Mouse (Mus musculus) forebrain, embryonic 16.5 days (tissue): ENCODE data around the gene Psmb10. TPM values are rescaled to one million over a fixed set of nuclear protein-coding genes. Genes with fewer than 3 reads are reported as not detected.

Experiments used
- ATAC-seq: fragments of 200-750 bp; cut with Nextera tagmentation; 2 replicates; pipeline ENCODE4 v1.8.0; 2017; ENCODE audit warnings: mild to moderate bottlenecking, moderate library complexity
- H3K27ac ChIP-seq: fragments of 300-500 bp; sonication (generic); 2 replicates; pipeline ENCODE4 v1.5.1; 2014; ENCODE audit warnings: low read length, control low read depth
- H3K27me3 ChIP-seq: fragments of 300-500 bp; sonication (generic); replicated peaks from 2 replicates; pipeline ENCODE4 v1.6.1; 2014; ENCODE audit warnings: low read length; ENCODE audit not compliant: control insufficient read depth, insufficient read depth
- H3K36me3 ChIP-seq: fragments of 300-500 bp; sonication (generic); 2 replicates; pipeline ENCODE4 v1.6.1; 2014; ENCODE audit not compliant: control insufficient read depth, insufficient read depth
- H3K4me1 ChIP-seq: fragments of 300-500 bp; sonication (generic); replicated peaks from 2 replicates; pipeline ENCODE4 v1.6.1; 2014; ENCODE audit warnings: low read length; ENCODE audit not compliant: control insufficient read depth, insufficient read depth
- H3K4me2 ChIP-seq: fragments of 300-500 bp; sonication (generic); 2 replicates; pipeline ENCODE4 v1.6.1; 2014; ENCODE audit warnings: mild to moderate bottlenecking, low read length, control low read depth
- H3K4me3 ChIP-seq: fragments of 300-500 bp; sonication (generic); replicated peaks from 2 replicates; pipeline ENCODE4 v1.5.1; 2014; ENCODE audit warnings: mild to moderate bottlenecking, low read length, control low read depth
- H3K9ac ChIP-seq: fragments of 300-500 bp; sonication (generic); replicated peaks from 2 replicates; pipeline ENCODE4 v1.6.1; 2014; ENCODE audit warnings: low read depth, low read length, control low read depth
- H3K9me3 ChIP-seq: fragments of 300-500 bp; sonication (generic); 2 replicates; pipeline ENCODE4 v1.6.1; 2016; ENCODE audit warnings: low read length; ENCODE audit not compliant: control insufficient read depth
- WGBS: fragments of 180-500 bp; shearing (Covaris S2); extraction: QIAGEN DNeasy Blood & Tissue Kit; methylation state at CpG from one replicate; pipeline ENCODE4 v1.1.7; 2014; 5-methylcytosine and 5-hydroxymethylcytosine counted together
- polyA plus RNA-seq: library from polyadenylated mRNA; unstranded; fragments of >200 nt; fragmentation: Nextera tagmentation; extraction: Ambion mirVana; gene quantifications from 2 replicates; pipeline ENCODE4 v1.2.1, GENCODE M21; 2015

Gene Psmb10
- polyA plus RNA-seq, 1 experiment from 2014 or later: 44.8 TPM

GRCm38 (mm10) chr8:105943321-105943739, 5.1 kb upstream of the Psmb10 start, which contains the start of gene Lcat:
TSS of gene Lcat (minus strand) at chr8:105943382.
- H3K4me3 ChIP-seq: no peak within 1 kb of the TSS
- H3K27ac ChIP-seq: no peak within 1 kb of the TSS
- no peak within 1 kb of the TSS for H3K4me2 ChIP-seq
- no peaks in the 10 kb centered on the region for H3K36me3 ChIP-seq
- WGBS: 35% methylated on average over 8 of the region's 8 CpGs
- peaks cover under 1% of the 10 kb centered on the region for H3K4me1 ChIP-seq
- H3K9ac ChIP-seq: no peak within 1 kb of the TSS
- H3K9me3 ChIP-seq: no peaks in the 10 kb centered on the region
- H3K27me3 ChIP-seq: no peaks in the 10 kb centered on the region
- ATAC-seq: peak; percentile 54; the same call in 1 of the 2 replicates

- Histone ChIP-seq H3K27ac (no peak overlapping the region), H3K27me3 (no peaks in the 10 kb centered on the region), H3K9me3 (no peaks in the 10 kb centered on the region), H3K9ac (no peak overlapping the region), H3K4me1 (peaks cover 7% of the 10 kb centered on the region), H3K4me3 (no peak overlapping the region), H3K4me2 (no peak overlapping the region), H3K36me3 (no peaks in the 10 kb centered on the region)
- ATAC-seq: no peak
- 92% methylated on average over 5 of the region's 5 CpGs for WGBS
Observed at GRCm38 (mm10) chr8:105942542-105942941, 4.3 kb upstream of the Psmb10 start.

GRCm38 (mm10) chr8:105942026-105942425, 3.8 kb upstream of the Psmb10 start:
- WGBS: 91% methylated on average over 11 of the region's 11 CpGs
- no peaks in the 10 kb centered on the region for H3K36me3 ChIP-seq
- no peak for ATAC-seq
- H3K27me3 ChIP-seq: no peaks in the 10 kb centered on the region
- H3K9ac ChIP-seq: no peak overlapping the region
- H3K4me3 ChIP-seq: no peak overlapping the region
- H3K4me2 ChIP-seq: no peak overlapping the region
- H3K4me1 ChIP-seq: peaks cover 7% of the 10 kb centered on the region
- H3K9me3 ChIP-seq: no peaks in the 10 kb centered on the region
- H3K27ac ChIP-seq: no peak overlapping the region

GRCm38 (mm10) chr8:105937496-105938305, 543 bp downstream of the Psmb10 start:
- Histone ChIP-seq H3K27ac (peak overlapping the region; percentile 82), H3K36me3 (no peaks in the 10 kb centered on the region), H3K9me3 (no peaks in the 10 kb centered on the region), H3K4me2 (peak overlapping the region; percentile 99), H3K9ac (peak overlapping the region; percentile 91), H3K4me1 (peaks cover 11% of the 10 kb centered on the region), H3K4me3 (peak overlapping the region; percentile 68), H3K27me3 (no peaks in the 10 kb centered on the region)
- WGBS: under 1% methylated on average over 33 of the region's 33 CpGs
- ATAC-seq: peak; percentile 24; the same call in 1 of the 2 replicates

- peak overlapping the region; percentile 99 for H3K4me2 ChIP-seq
- H3K9me3 ChIP-seq: no peaks in the 10 kb centered on the region
- 0% methylated on average over 30 of the region's 30 CpGs for WGBS
- H3K9ac ChIP-seq: peak overlapping the region; percentile 91
- H3K4me3 ChIP-seq: peak overlapping the region; percentile 68
- peaks cover 11% of the 10 kb centered on the region for H3K4me1 ChIP-seq
- no peaks in the 10 kb centered on the region for H3K36me3 ChIP-seq
- peak; percentile 85 for ATAC-seq
- H3K27me3 ChIP-seq: no peaks in the 10 kb centered on the region
- peak overlapping the region; percentile 82 for H3K27ac ChIP-seq
Observed at GRCm38 (mm10) chr8:105936866-105937475, 1.3 kb downstream of the Psmb10 start.

GRCm38 (mm10) chr8:105935863-105936603, 2.2 kb downstream of the Psmb10 start:
- peak overlapping the region; percentile 99 for H3K4me2 ChIP-seq
- 30% methylated on average over 7 of the region's 7 CpGs for WGBS
- H3K9ac ChIP-seq: peak overlapping the region; percentile 91
- H3K27ac ChIP-seq: no peak overlapping the region
- no peak for ATAC-seq
- no peaks in the 10 kb centered on the region for H3K27me3 ChIP-seq
- peaks cover 11% of the 10 kb centered on the region for H3K4me1 ChIP-seq
- H3K36me3 ChIP-seq: no peaks in the 10 kb centered on the region
- H3K4me3 ChIP-seq: peak overlapping the region; percentile 68
- H3K9me3 ChIP-seq: no peaks in the 10 kb centered on the region

GRCm38 (mm10) chr8:105935105-105935504, 3.1 kb downstream of the Psmb10 start:
- Histone ChIP-seq H3K27ac (no peak overlapping the region), H3K36me3 (no peaks in the 10 kb centered on the region), H3K9me3 (no peaks in the 10 kb centered on the region), H3K4me2 (no peak overlapping the region), H3K4me1 (peaks cover 16% of the 10 kb centered on the region), H3K9ac (no peak overlapping the region), H3K27me3 (no peaks in the 10 kb centered on the region), H3K4me3 (no peak overlapping the region)
- 85% methylated on average over 6 of the region's 6 CpGs for WGBS
- ATAC-seq: no peak

GRCm38 (mm10) chr8:105933762-105934161, 4.5 kb downstream of the Psmb10 start, which contains the start of gene Ctrl:
TSS of gene Ctrl (minus strand) at chr8:105933862.
- H3K36me3 ChIP-seq: no peaks in the 10 kb centered on the region; the same call in 1 of the 2 replicates
- WGBS: 92% methylated on average over 2 of the region's 2 CpGs
- no peak for ATAC-seq
- no peaks in the 10 kb centered on the region for H3K27me3 ChIP-seq
- H3K9me3 ChIP-seq: no peaks in the 10 kb centered on the region
- no peak within 1 kb of the TSS for H3K9ac ChIP-seq
- H3K4me1 ChIP-seq: peaks cover 16% of the 10 kb centered on the region
- H3K4me3 ChIP-seq: no peak within 1 kb of the TSS
- no peak within 1 kb of the TSS for H3K4me2 ChIP-seq
- no peak within 1 kb of the TSS for H3K27ac ChIP-seq

GRCm38 (mm10) chr8:105932525-105932924, 5.7 kb downstream of the Psmb10 start:
- Histone ChIP-seq H3K4me2 (no peak overlapping the region), H3K4me3 (no peak overlapping the region), H3K9me3 (no peaks in the 10 kb centered on the region), H3K4me1 (peaks cover 8% of the 10 kb centered on the region), H3K36me3 (no peaks in the 10 kb centered on the region; the same call in 1 of the 2 replicates), H3K9ac (no peak overlapping the region), H3K27me3 (no peaks in the 10 kb centered on the region), H3K27ac (no peak overlapping the region)
- ATAC-seq: no peak
- WGBS: 91% methylated on average over 11 of the region's 11 CpGs
